Mouse (Mus musculus): ENCODE results near the gene Spag4.
A peak's percentile ranks its signal among the peaks of the same experiment; 100 is the strongest.
"Not testable (repeated sequence)": the region's sequence is repeated elsewhere in the genome, so short reads cannot be mapped to it uniquely, and the experiment has no call there.

Gene Spag4

DNA sequence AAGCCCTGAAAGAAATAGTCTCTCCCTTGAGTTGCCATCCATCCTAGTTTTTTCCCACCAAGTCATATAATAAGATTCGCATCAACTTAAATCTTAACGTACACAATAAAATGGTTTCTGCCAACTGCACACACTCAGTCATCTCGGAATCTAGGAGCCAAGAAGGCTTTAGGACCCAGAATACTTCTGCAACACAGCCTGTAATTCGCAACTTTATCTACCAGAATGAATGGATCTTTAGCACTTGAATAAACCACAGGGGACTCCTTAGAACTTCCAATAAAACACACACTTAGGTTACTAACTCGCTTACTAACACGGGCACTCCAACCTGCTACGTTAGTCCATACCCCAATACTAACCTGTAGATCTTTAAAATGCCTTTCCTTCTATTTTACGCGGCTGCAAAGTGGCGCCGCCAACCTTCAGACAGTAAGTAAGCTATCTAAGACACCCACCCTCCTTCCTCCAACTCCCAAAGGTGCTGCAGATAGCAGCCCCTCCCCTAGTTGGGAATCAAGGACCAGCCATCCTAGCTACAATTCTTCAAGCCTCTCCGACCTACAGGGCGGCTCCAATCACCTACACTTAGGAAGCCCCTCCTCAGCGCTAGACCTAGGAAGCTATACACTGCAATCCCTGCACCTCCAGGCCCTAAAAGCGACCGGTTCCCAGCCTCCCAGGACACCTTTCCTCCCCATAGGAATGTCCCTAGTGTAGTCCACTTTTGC, 45.8 kb downstream of the Spag4 start:
- DNase-seq (ENCODE audit: extremely low read depth, low read depth), result peak; percentile 55

DNA sequence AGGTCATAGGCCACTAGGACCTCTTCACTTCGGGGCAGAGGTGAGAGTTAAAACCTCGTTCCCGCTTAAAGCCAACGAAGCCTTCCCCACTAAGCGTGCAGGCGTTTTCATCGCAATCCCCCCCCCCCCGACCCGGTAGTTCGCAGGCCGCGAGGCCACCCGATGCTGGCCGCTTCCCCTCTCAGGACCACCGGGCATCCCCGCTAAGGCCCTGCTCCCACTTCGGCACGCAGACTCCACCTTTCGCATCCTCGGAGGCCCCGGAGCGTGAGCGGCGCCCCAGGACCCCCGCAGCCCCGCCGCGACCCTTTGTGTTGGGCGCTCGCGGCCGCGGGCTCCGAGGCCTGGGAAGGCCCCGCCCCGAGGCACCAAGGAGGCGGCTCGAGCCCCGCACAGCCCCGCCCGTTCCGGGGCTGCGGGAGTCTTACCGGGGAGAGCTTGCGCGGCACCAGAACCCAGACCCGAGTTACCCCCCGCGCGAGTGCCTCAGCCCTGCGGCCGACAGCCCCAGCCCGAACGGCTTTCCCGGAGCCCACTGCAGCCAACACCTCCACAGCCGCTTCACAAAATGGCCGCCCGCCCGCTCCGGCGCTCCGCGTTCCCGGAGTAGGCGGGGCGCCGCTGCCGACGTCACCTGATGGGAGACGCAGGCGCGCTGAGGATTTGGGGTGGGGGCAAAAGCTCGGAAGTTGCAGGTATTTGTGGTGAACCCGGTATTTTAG, 46.5 kb downstream of the Spag4 start, which contains the start of the genes Cpne1 and Rbm12:
Gene Cpne1 (minus strand): TSS at position 608 of the 722 bp plus-strand sequence.
Gene Rbm12 (minus strand): TSS at position 621 of the 722 bp plus-strand sequence.
- DNase-seq (ENCODE audit: extremely low read depth, low read depth), result peak; percentile 70

DNA sequence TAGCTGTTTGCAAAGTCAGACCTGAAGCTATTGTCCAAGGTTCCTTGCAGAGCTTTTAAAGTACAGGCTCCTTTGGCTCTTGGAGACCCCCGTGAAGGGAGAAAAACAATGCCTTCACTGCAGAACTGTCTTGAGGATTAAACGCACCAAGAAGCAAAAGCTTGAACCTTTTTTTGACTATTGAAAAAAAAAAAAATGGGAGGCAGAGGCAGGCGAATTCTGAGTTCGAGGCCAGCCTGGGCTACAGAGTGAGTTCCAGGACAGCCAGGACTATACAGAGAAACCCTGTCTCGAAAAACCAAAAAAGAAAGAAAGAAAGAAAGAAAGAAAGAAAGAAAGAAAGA, 47.1 kb downstream of the Spag4 start:
- DNase-seq (ENCODE audit: extremely low read depth, low read depth), result not testable (repeated sequence)

DNA sequence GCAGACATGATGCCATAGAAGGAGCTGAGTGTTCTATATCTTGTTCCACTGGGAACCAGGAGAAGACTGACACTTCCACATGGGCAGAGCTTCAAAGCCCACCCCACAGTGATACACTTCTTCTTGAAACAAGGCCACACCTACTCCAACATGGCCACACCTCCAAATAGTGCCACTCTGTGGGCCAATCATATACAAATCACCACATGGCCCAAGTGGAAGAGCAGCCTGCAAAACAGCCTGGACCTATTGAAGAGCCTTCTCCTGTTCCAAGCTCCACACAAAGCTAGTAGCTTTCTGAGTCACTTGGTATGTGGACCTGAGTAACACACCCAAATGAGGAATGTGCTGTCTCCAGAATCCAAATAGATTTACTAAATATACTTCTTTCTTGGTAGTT, 54.6 kb downstream of the Spag4 start:
- DNase-seq (ENCODE audit: extremely low read depth, low read depth), result no peak

Measured in MEL-GATA-1-ER (cell line).